Mouse (Mus musculus) heart, postnatal 0 days (tissue): ENCODE results near the gene Hist1h4f.

ENCODE experiments used
- CTCF ChIP-seq: IDR thresholded peaks from 2 replicates; pipeline ENCODE4 v1.5.1; 2016; ENCODE audit warnings: antibody characterized with exemption, control low read depth, low read depth
- EP300 ChIP-seq: IDR thresholded peaks from 2 replicates; pipeline ENCODE4 v1.6.1; 2016; ENCODE audit warnings: antibody characterized with exemption, low read depth

- TF ChIP-seq CTCF = no peak
- no peak for TF ChIP-seq EP300
Measured at GRCm38 (mm10) chr13:23519416-23519815, 32.0 kb downstream of the Hist1h4f start.
